ENCODE assay signal across 8 mouse cellular contexts in the genomic region with DNA sequence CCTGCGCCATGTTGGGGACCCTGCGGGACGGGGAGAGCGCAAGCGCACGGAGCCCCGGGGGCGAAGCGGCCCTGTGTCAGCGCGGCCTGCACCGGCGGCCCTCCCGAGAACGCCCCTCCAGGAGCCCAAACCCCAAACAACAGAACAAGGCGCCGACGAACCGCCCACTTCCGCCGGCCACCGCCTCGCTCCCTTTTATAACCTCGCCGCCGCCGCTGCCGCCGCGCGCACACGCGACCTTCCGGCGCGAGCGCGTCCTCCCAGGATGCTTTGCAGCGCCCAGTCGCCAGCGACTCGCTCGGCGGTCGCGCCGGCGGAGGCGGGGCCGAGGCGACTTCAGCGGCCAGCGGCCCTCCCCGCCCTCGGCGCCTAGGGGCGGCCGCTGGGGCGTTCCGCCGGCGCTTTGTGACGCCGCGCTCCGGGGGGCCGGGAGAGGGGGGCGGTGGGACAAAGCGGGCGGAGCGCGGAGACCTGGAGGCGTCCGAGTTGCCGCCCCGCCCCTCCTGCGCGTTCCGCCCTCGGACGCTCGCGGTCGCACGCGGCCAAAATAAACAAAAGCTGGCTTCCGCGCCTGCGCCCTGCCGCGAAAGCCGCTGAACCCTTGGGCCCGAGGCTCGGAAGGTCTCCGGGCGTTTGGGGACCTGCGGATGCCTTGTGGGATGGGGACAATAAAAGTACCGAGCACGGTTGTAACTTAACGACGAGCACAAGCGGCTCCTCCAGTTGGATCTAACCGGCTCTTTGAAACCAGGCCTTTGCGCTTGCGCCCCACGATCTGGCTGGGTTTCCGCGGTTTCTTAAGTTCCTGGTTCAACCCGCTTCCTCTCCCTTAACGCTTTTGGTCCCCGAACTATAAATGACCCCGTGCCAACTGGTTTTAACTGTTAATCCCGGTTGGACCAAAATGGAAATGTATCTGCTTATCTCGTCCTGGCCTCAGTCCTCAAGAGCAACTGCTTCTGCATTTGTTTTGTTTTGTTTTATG. TPM values are rescaled to one million over a fixed set of nuclear protein-coding genes. Genes with fewer than 3 reads are reported as not detected.
DNase-seq lines count a peak whose midpoint lies in the region; ATAC-seq and TF ChIP-seq lines count a peak whose summit lies in the region.

A gene (minus strand): TSS at position 172 of the 985 bp plus-strand sequence.

- WGBS in forebrain, embryonic 10.5 days: under 1% methylated on average over 113 of the region's 114 CpGs
- WGBS in heart, embryonic 15.5 days: under 1% methylated on average over 106 of the region's 114 CpGs
- WGBS in liver, embryonic 14.5 days (ENCODE audit: insufficient replicate concordance): under 1% methylated on average over 107 of the region's 114 CpGs
- WGBS in neural tube, embryonic 11.5 days: under 1% methylated on average over 112 of the region's 114 CpGs
- WGBS in stomach, postnatal 0 days: 2% methylated on average over 85 of the region's 114 CpGs

- peak within 1 kb of the TSS; percentile 97 for H3K4me3 ChIP-seq in forebrain, embryonic 10.5 days
- H3K4me3 ChIP-seq in heart, embryonic 15.5 days: peak within 1 kb of the TSS; percentile 97
- H3K4me3 ChIP-seq in liver, embryonic 14.5 days (ENCODE audit: insufficient read depth in 1 of 2, low read depth in 2 of 2, low read length in 2 of 2): peak within 1 kb of the TSS; percentile 90 to 95
- H3K4me3 ChIP-seq in neural tube, embryonic 11.5 days (ENCODE audit: low read depth, low read length): peak within 1 kb of the TSS; percentile 96
- peak within 1 kb of the TSS; percentile 91 for H3K4me3 ChIP-seq in stomach, postnatal 0 days (ENCODE audit: low read depth, low read length)

- ATAC-seq in heart, embryonic 15.5 days (replicated peaks; ENCODE audit: insufficient number of reproducible peaks, insufficient read depth, low FRiP score, low read depth): peak; percentile 96
- peak; percentile 93 for ATAC-seq in liver, embryonic 14.5 days (ENCODE audit: insufficient read depth)
- peak; percentile 91 for ATAC-seq in neural tube, embryonic 11.5 days (ENCODE audit: insufficient read depth, low FRiP score, low TSS enrichment)
- peak; percentile 98 for ATAC-seq in stomach, postnatal 0 days (ENCODE audit: low FRiP score, low TSS enrichment)

- peak within 1 kb of the TSS; percentile 90 for H3K4me2 ChIP-seq in heart, embryonic 15.5 days
- H3K4me2 ChIP-seq in liver, embryonic 14.5 days (ENCODE audit: low read depth): peak within 1 kb of the TSS; percentile 90
- H3K4me2 ChIP-seq in neural tube, embryonic 11.5 days (ENCODE audit: low read depth): peak within 1 kb of the TSS; percentile 52
- H3K4me2 ChIP-seq in stomach, postnatal 0 days (replicated peaks; ENCODE audit: low read depth): peak within 1 kb of the TSS; percentile 90

- H3K9me3 ChIP-seq in forebrain, embryonic 10.5 days: no peaks in the 10 kb centered on the region
- H3K9me3 ChIP-seq in heart, embryonic 15.5 days (replicated peaks): no peaks in the 10 kb centered on the region
- no peaks in the 10 kb centered on the region for H3K9me3 ChIP-seq in liver, embryonic 14.5 days (ENCODE audit: control insufficient read depth, low read length)
- H3K9me3 ChIP-seq in neural tube, embryonic 11.5 days (ENCODE audit: control insufficient read depth, low read length): no peaks in the 10 kb centered on the region
- H3K9me3 ChIP-seq in stomach, postnatal 0 days (ENCODE audit: control insufficient read depth, low read length): no peaks in the 10 kb centered on the region

- DNase-seq in CD8-positive naive resting alpha-beta T cell, adult 2 months (ENCODE audit: low read depth in 2 of 2, low spot score in 2 of 2): peak; percentile 96
- DNase-seq in c-Kit-positive CD71-negative TER-119-negative erythroid progenitor cells, embryonic 14.5 days (ENCODE audit: low read depth): peak; percentile 89
- peak; percentile 97 for DNase-seq in forebrain, embryonic 10.5 days (ENCODE audit: extremely low spot score, low spot score)
- DNase-seq in kidney, postnatal 25 days: peak; percentile 95 to 98
- DNase-seq in liver, embryonic 14.5 days (ENCODE audit: low read depth in 3 of 3, low spot score in 3 of 3): peak; percentile 88 to 90 (median 90)
- DNase-seq in neural tube, embryonic 11.5 days (ENCODE audit: low spot score): peak; percentile 98
- peak; percentile 97 for DNase-seq in stomach, postnatal 0 days (ENCODE audit: low spot score)

- peaks cover 19% of the 10 kb centered on the region for H3K4me1 ChIP-seq in forebrain, embryonic 10.5 days
- H3K4me1 ChIP-seq in heart, embryonic 15.5 days (replicated peaks): peaks cover 13% of the 10 kb centered on the region; the same call in 1 of the 2 replicates
- H3K4me1 ChIP-seq in liver, embryonic 14.5 days (replicated peaks; ENCODE audit: control insufficient read depth in 2 of 2, insufficient read depth in 2 of 2, low read length in 1 of 2): peaks cover 0 to 13% of the 10 kb centered on the region in 2 experiments; a peak in 2 of 4 replicates
- peaks cover 2% of the 10 kb centered on the region; the same call in 1 of the 2 replicates for H3K4me1 ChIP-seq in neural tube, embryonic 11.5 days (ENCODE audit: control insufficient read depth, insufficient read depth, low read length)
- no peaks in the 10 kb centered on the region for H3K4me1 ChIP-seq in stomach, postnatal 0 days (replicated peaks; ENCODE audit: control insufficient read depth, insufficient read depth)

- peak within 1 kb of the TSS; percentile 91 for H3K9ac ChIP-seq in heart, embryonic 15.5 days
- H3K9ac ChIP-seq in liver, embryonic 14.5 days (replicated peaks): peak within 1 kb of the TSS; percentile 88
- peak within 1 kb of the TSS; percentile 89 for H3K9ac ChIP-seq in neural tube, embryonic 11.5 days (ENCODE audit: low read length)
- H3K9ac ChIP-seq in stomach, postnatal 0 days (ENCODE audit: low read length): peak within 1 kb of the TSS; percentile 93

- peaks cover 30% of the 10 kb centered on the region for H3K36me3 ChIP-seq in forebrain, embryonic 10.5 days (replicated peaks)
- H3K36me3 ChIP-seq in heart, embryonic 15.5 days: peaks cover 16% of the 10 kb centered on the region
- peaks cover 16% of the 10 kb centered on the region for H3K36me3 ChIP-seq in liver, embryonic 14.5 days (replicated peaks; ENCODE audit: control insufficient read depth, insufficient read depth, low read depth)
- peaks cover 4% of the 10 kb centered on the region; the same call in 1 of the 2 replicates for H3K36me3 ChIP-seq in neural tube, embryonic 11.5 days (ENCODE audit: control insufficient read depth, insufficient read depth, low read length)
- peaks cover 7% of the 10 kb centered on the region for H3K36me3 ChIP-seq in stomach, postnatal 0 days (ENCODE audit: control insufficient read depth, insufficient read depth, low read length)

- H3K27me3 ChIP-seq in forebrain, embryonic 10.5 days (ENCODE audit: poor library complexity, severe bottlenecking): no peaks in the 10 kb centered on the region
- H3K27me3 ChIP-seq in heart, embryonic 15.5 days: no peaks in the 10 kb centered on the region
- H3K27me3 ChIP-seq in liver, embryonic 14.5 days (ENCODE audit: control insufficient read depth, insufficient read depth, low read length): no peaks in the 10 kb centered on the region
- H3K27me3 ChIP-seq in neural tube, embryonic 11.5 days (ENCODE audit: control insufficient read depth, insufficient read depth, low read length): no peaks in the 10 kb centered on the region
- H3K27me3 ChIP-seq in stomach, postnatal 0 days (ENCODE audit: control insufficient read depth, insufficient read depth, low read length): no peaks in the 10 kb centered on the region

- no peak for TF ChIP-seq EP300 in liver, embryonic 14.5 days (IDR thresholded peaks at IDR 0.05; ENCODE audit: low read depth)
- TF ChIP-seq EP300 in stomach, postnatal 0 days (optimal IDR thresholded peaks at IDR 0.05): peak; percentile 76

- TF ChIP-seq CTCF in liver, embryonic 14.5 days (IDR thresholded peaks at IDR 0.05; ENCODE audit: low read depth): no peak
- no peak for TF ChIP-seq CTCF in stomach, postnatal 0 days (IDR thresholded peaks at IDR 0.05; ENCODE audit: low read depth)

- peak within 1 kb of the TSS; percentile 95 for H3K27ac ChIP-seq in forebrain, embryonic 10.5 days
- peak within 1 kb of the TSS; percentile 91 for H3K27ac ChIP-seq in heart, embryonic 15.5 days
- peak within 1 kb of the TSS; percentile 79 for H3K27ac ChIP-seq in liver, embryonic 14.5 days
- H3K27ac ChIP-seq in neural tube, embryonic 11.5 days (ENCODE audit: low read depth, low read length): peak within 1 kb of the TSS; percentile 94
- peak within 1 kb of the TSS; percentile 97 for H3K27ac ChIP-seq in stomach, postnatal 0 days (replicated peaks)

RNA-seq across cellular contexts. Expression of the gene that starts here (rescaled TPM):
- 34.8 and 37.3 TPM in 2 replicates for polyA plus RNA-seq in forebrain, embryonic 10.5 days (2016; fragmentation: Nextera tagmentation; extraction: Ambion mirVana)
- polyA plus RNA-seq in heart, embryonic 15.5 days (2015; fragmentation: Nextera tagmentation; extraction: Ambion mirVana): 14.1 and 15.9 TPM in 2 replicates
- polyA plus RNA-seq in liver, embryonic 14.5 days (2012; rRNA removed): 5.2 and 5.8 TPM in 2 replicates
- polyA plus RNA-seq in liver, embryonic 14.5 days (2014; fragmentation: Nextera tagmentation; extraction: Ambion mirVana): 13.2 and 14.1 TPM in 2 replicates
- polyA plus RNA-seq in neural tube, embryonic 11.5 days (2014; fragmentation: Nextera tagmentation; extraction: Ambion mirVana): 42.6 and 43.6 TPM in 2 replicates
- 13.0 and 13.1 TPM in 2 replicates for polyA plus RNA-seq in stomach, postnatal 0 days (2015; fragmentation: Nextera tagmentation; extraction: Ambion mirVana)

Comparison
In these comparisons a context has a peak if more than half of its experiments do, and no peak if none do; other contexts are left out.
1. Peak in every context shown above with its lines: DNase-seq, ATAC-seq, H3K4me3 ChIP-seq and H3K27ac ChIP-seq.